Mouse (Mus musculus): Measurements from ENCODE around the gene Ppp6r2.

Gene Ppp6r2

GRCm38 (mm10) chr15:89309962-89310498 lies 98.7 kb downstream of the Ppp6r2 start:
- in situ Hi-C loops (cut with MseI, MboI) = no loop called here

- in situ Hi-C loops (cut with MseI, MboI) = no loop called here
Measured at GRCm38 (mm10) chr15:89313359-89313758, 102.0 kb downstream of the Ppp6r2 start.

- in situ Hi-C loops (cut with MseI, MboI) = no loop called here
Measured at GRCm38 (mm10) chr15:89314107-89314506, 102.8 kb downstream of the Ppp6r2 start.

GRCm38 (mm10) chr15:89314511-89315189 lies 103.3 kb downstream of the Ppp6r2 start:
- in situ Hi-C loops (cut with MseI, MboI) = no loop called here

GRCm38 (mm10) chr15:89315190-89315731 lies 103.9 kb downstream of the Ppp6r2 start, which contains the start of gene Sbf1:
TSS of gene Sbf1 (minus strand) at chr15:89315311.
- in situ Hi-C loops (cut with MseI, MboI) = no loop called here

GRCm38 (mm10) chr15:89316146-89316545 lies 104.8 kb downstream of the Ppp6r2 start:
- in situ Hi-C loops (cut with MseI, MboI) = no loop called here

- in situ Hi-C loops (cut with MseI, MboI) = no loop called here
Measured at GRCm38 (mm10) chr15:89321264-89321663, 109.9 kb downstream of the Ppp6r2 start.

GRCm38 (mm10) chr15:89322670-89323522 lies 111.5 kb downstream of the Ppp6r2 start, which contains the start of gene Adm2:
TSS of gene Adm2 (plus strand) at chr15:89322720.
- in situ Hi-C loops (cut with MseI, MboI) = no loop called here

GRCm38 (mm10) chr15:89323656-89324055 lies 112.3 kb downstream of the Ppp6r2 start:
- in situ Hi-C loops (cut with MseI, MboI) = no loop called here

- in situ Hi-C loops (cut with MseI, MboI) = no loop called here
Measured at GRCm38 (mm10) chr15:89326441-89326840, 115.1 kb downstream of the Ppp6r2 start.

- in situ Hi-C loops (cut with MseI, MboI) = no loop called here
Measured at GRCm38 (mm10) chr15:89334271-89334670, 122.9 kb downstream of the Ppp6r2 start, which contains the start of gene Miox. TSS of gene Miox (plus strand) at chr15:89334398.

GRCm38 (mm10) chr15:89334774-89335537 lies 123.6 kb downstream of the Ppp6r2 start:
- in situ Hi-C loops (cut with MseI, MboI) = no loop called here

- in situ Hi-C loops (cut with MseI, MboI) = no loop called here
Measured at GRCm38 (mm10) chr15:89336422-89336821, 125.1 kb downstream of the Ppp6r2 start.
